11 mouse cellular contexts compared by ENCODE assay signal in genomic region chr12:104678462-104678861, GRCm38 (mm10).
DNase-seq lines count a peak whose midpoint lies in the region; ATAC-seq and TF ChIP-seq lines count a peak whose summit lies in the region.
"Had no signal": no experiment of that assay in that cellular context is flagged by ENCODE, and none has a peak within 500 bp of the region (broad histone marks: within the 10 kb centered on the region; RNA-seq: fewer than 3 reads in every experiment).

No protein-coding gene starts in this region.

- no peaks in the 10 kb centered on the region for H3K9me3 ChIP-seq in stomach, embryonic 14.5 days (ENCODE audit: control insufficient read depth, low read depth, low read length)
- no peaks in the 10 kb centered on the region for H3K9me3 ChIP-seq in stomach, postnatal 0 days (ENCODE audit: control insufficient read depth, low read length)
- H3K9me3 ChIP-seq in hindbrain, embryonic 11.5 days (ENCODE audit: control insufficient read depth, low read length), result no peaks in the 10 kb centered on the region
- peaks cover 2% of the 10 kb centered on the region; the same call in 1 of the 2 replicates for H3K9me3 ChIP-seq in midbrain, embryonic 11.5 days (ENCODE audit: control insufficient read depth, low read length)

- TF ChIP-seq CTCF in stomach, postnatal 0 days (IDR thresholded peaks at IDR 0.05; ENCODE audit: low read depth), result no peak

- TF ChIP-seq EP300 in stomach, postnatal 0 days (optimal IDR thresholded peaks at IDR 0.05), result no peak

- peaks cover 5% of the 10 kb centered on the region; the same call in 1 of the 2 replicates for H3K4me1 ChIP-seq in stomach, embryonic 14.5 days (ENCODE audit: control insufficient read depth, insufficient read depth, low read length)
- H3K4me1 ChIP-seq in stomach, postnatal 0 days (replicated peaks; ENCODE audit: control insufficient read depth, insufficient read depth), result no peaks in the 10 kb centered on the region
- H3K4me1 ChIP-seq in hindbrain, embryonic 11.5 days (replicated peaks; ENCODE audit: control insufficient read depth, insufficient read depth, low read length), result peaks cover 7% of the 10 kb centered on the region; the same call in 1 of the 2 replicates
- peaks cover 15% of the 10 kb centered on the region for H3K4me1 ChIP-seq in midbrain, embryonic 11.5 days (ENCODE audit: control insufficient read depth, insufficient read depth, low read length)

- H3K4me2 ChIP-seq in stomach, embryonic 14.5 days (replicated peaks; ENCODE audit: low read depth, low read length), result peak overlapping the region; percentile 6
- no peak overlapping the region for H3K4me2 ChIP-seq in stomach, postnatal 0 days (replicated peaks; ENCODE audit: low read depth)
- H3K4me2 ChIP-seq in hindbrain, embryonic 11.5 days (replicated peaks; ENCODE audit: low read depth, low read length), result no peak overlapping the region
- H3K4me2 ChIP-seq in midbrain, embryonic 11.5 days, result no peak overlapping the region

- no peaks in the 10 kb centered on the region for H3K27me3 ChIP-seq in stomach, embryonic 14.5 days (ENCODE audit: control insufficient read depth, insufficient read depth, low read length)
- H3K27me3 ChIP-seq in stomach, postnatal 0 days (ENCODE audit: control insufficient read depth, insufficient read depth, low read length), result no peaks in the 10 kb centered on the region
- no peaks in the 10 kb centered on the region for H3K27me3 ChIP-seq in hindbrain, embryonic 11.5 days (ENCODE audit: control insufficient read depth, insufficient read depth, low read length)
- H3K27me3 ChIP-seq in midbrain, embryonic 11.5 days (ENCODE audit: control insufficient read depth, insufficient read depth, low read length), result no peaks in the 10 kb centered on the region; the same call in 1 of the 2 replicates

- H3K4me3 ChIP-seq in stomach, embryonic 14.5 days (ENCODE audit: low read depth, low read length), result no peak overlapping the region
- H3K4me3 ChIP-seq in stomach, postnatal 0 days (ENCODE audit: low read depth, low read length), result no peak overlapping the region
- no peak overlapping the region for H3K4me3 ChIP-seq in hindbrain, embryonic 11.5 days (ENCODE audit: low read depth, low read length)
- no peak overlapping the region for H3K4me3 ChIP-seq in midbrain, embryonic 11.5 days (ENCODE audit: low read depth, low read length)

- WGBS in stomach, embryonic 14.5 days, result 30% methylated on average over 14 of the region's 14 CpGs
- 35% methylated on average over 11 of the region's 14 CpGs for WGBS in stomach, postnatal 0 days
- 67% methylated on average over 9 of the region's 14 CpGs for WGBS in hindbrain, embryonic 11.5 days
- 76% methylated on average over 13 of the region's 14 CpGs for WGBS in midbrain, embryonic 11.5 days

- ATAC-seq in stomach, embryonic 14.5 days (ENCODE audit: insufficient number of reproducible peaks, insufficient read depth, low FRiP score, low read depth), result peak; percentile 25; the same call in 1 of the 2 replicates
- ATAC-seq in stomach, postnatal 0 days (ENCODE audit: low FRiP score, low TSS enrichment), result no peak
- no peak for ATAC-seq in hindbrain, embryonic 11.5 days (ENCODE audit: low FRiP score)
- ATAC-seq in midbrain, embryonic 11.5 days (ENCODE audit: low FRiP score), result peak; percentile 10; the same call in 1 of the 2 replicates

- no peak overlapping the region for H3K9ac ChIP-seq in stomach, embryonic 14.5 days (replicated peaks; ENCODE audit: low read depth, low read length)
- no peak overlapping the region for H3K9ac ChIP-seq in stomach, postnatal 0 days (ENCODE audit: low read length)
- no peak overlapping the region for H3K9ac ChIP-seq in hindbrain, embryonic 11.5 days (ENCODE audit: low read depth, low read length)
- no peak overlapping the region for H3K9ac ChIP-seq in midbrain, embryonic 11.5 days (ENCODE audit: low read length)

- H3K36me3 ChIP-seq in stomach, embryonic 14.5 days (ENCODE audit: control insufficient read depth, insufficient read depth, low read length), result no peaks in the 10 kb centered on the region
- no peaks in the 10 kb centered on the region for H3K36me3 ChIP-seq in stomach, postnatal 0 days (ENCODE audit: control insufficient read depth, insufficient read depth, low read length)
- no peaks in the 10 kb centered on the region for H3K36me3 ChIP-seq in hindbrain, embryonic 11.5 days (ENCODE audit: control insufficient read depth, insufficient read depth, low read length)
- H3K36me3 ChIP-seq in midbrain, embryonic 11.5 days (ENCODE audit: control insufficient read depth, insufficient read depth, low read length), result no peaks in the 10 kb centered on the region

- intact Hi-C loops in heart, postnatal 14 days (cut with DNase I), result no loop called here

- DNase-seq in stomach, postnatal 0 days (ENCODE audit: low spot score), result no peak
- DNase-seq in hindbrain, embryonic 11.5 days (ENCODE audit: low spot score), result no peak
- peak; percentile 81 for DNase-seq in midbrain, embryonic 11.5 days (ENCODE audit: low spot score, missing footprints)
- DNase-seq in right cerebral cortex, adult 2 months (ENCODE audit: low spot score in 2 of 2), result no peak
- DNase-seq in heart, postnatal 14 days, result no peak
- DNase-seq in spleen, adult 18-20 months, result no peak
- DNase-seq: cerebellum, adult 9-10 months; heart, adult 11 months; heart, postnatal 4 days; thymus, postnatal 4 days had no signal

- peak overlapping the region; percentile 55; the same call in 1 of the 2 replicates for H3K27ac ChIP-seq in stomach, embryonic 14.5 days (ENCODE audit: low read length)
- H3K27ac ChIP-seq in stomach, postnatal 0 days (replicated peaks), result no peak overlapping the region
- peak overlapping the region; percentile 69; the same call in 1 of the 2 replicates for H3K27ac ChIP-seq in hindbrain, embryonic 11.5 days (ENCODE audit: low read depth, low read length)
- H3K27ac ChIP-seq in midbrain, embryonic 11.5 days (ENCODE audit: low read depth, low read length), result no peak overlapping the region

Comparison
In these comparisons a context has a peak if more than half of its experiments do, and no peak if none do; other contexts are left out.
1. ATAC-seq: peak in stomach, embryonic 14.5 days (single experiment) and midbrain, embryonic 11.5 days (single experiment); none in stomach, postnatal 0 days (single experiment) and hindbrain, embryonic 11.5 days (single experiment).
2. H3K27ac ChIP-seq: peak in stomach, embryonic 14.5 days (single experiment) and hindbrain, embryonic 11.5 days (single experiment); none in stomach, postnatal 0 days (single experiment) and midbrain, embryonic 11.5 days (single experiment).